Mouse (Mus musculus) left cerebral cortex, postnatal 36 days (tissue): ENCODE measurements around the gene Vgll4. TPM values are rescaled to one million over a fixed set of nuclear protein-coding genes. Genes with fewer than 3 reads are reported as not detected.
"Not testable (repeated sequence)": the region's sequence is repeated elsewhere in the genome, so short reads cannot be mapped to it uniquely, and the experiment has no call there.

Experiments
- DNase-seq, 2 experiments: peaks; one replicate each; pipeline ENCODE4 v3.0.0; 2021 to 2022; ENCODE audit warnings: low spot score in 2 of 2, mixed read lengths in 1 of 2
- intact Hi-C: fragments of 180-260 bp; cut with DNase I; formaldehyde crosslinking; loops from one replicate; pipeline ENCODE4 v1.15.1; 2025
- total RNA-seq, 2 experiments: library from RNA; stranded (reverse); gene quantifications; 2 replicates each; pipeline ENCODE4 v1.2.3; 2021

Vgll4 gene
- total RNA-seq, 2 experiments from 2014 or later = 58.5 to 68.8 TPM

DNA sequence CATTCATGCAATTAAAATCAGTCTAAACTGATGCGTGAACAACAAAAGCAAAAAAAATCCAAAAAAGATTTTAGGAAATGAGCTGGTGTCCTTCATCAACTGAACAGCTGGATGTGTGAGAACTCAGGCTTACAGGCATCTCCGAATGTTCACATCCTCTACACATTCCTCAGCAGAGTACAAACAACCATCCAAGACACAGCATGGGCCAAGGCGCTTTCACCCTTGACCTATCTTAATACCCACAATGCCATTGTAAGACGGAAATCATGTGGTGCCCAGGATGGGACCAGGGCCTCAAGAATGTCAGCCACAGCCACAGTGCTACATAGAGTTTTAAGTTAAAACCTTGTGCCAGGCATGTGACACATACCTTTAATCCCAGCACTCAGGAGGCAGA is 44.6 kb downstream of the Vgll4 start:
- DNase-seq = no peak
- intact Hi-C loops = no loop called here

DNA sequence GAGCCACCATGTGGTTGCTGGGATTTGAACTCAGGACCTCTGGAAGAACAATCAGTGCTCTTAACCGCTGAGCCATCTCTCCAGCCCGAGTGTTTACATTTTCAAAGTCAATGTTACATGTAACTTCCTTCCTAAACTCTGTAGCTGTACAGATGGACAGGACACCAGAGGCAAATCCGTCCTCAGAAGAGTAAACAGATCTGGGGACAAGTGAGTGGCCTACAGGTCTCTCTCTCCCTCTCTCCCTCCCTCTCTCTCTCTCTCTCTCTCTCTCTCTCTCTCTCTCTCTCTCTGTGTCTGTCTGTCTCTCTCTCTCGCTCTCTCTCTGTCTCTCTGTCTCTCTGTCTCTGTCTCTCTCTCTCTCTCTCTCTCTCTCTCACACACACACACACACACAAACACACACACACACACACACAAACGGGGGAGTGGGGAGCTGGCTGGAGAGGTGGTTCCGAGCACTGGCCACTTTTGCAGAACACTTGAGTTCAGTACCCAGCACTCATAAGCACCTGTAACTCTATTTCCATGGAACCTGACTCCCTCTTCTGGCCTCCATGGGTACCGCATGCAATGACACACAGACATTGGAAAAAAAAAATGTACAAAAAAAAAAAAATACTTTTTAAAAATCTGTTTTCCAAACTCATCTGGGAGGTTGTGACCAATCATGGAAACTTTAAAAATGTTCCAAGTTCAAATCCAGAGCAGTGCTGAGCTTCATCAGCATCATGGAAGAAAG is 47.3 kb downstream of the Vgll4 start:
- DNase-seq, intact Hi-C loops: not testable (repeated sequence)

DNA sequence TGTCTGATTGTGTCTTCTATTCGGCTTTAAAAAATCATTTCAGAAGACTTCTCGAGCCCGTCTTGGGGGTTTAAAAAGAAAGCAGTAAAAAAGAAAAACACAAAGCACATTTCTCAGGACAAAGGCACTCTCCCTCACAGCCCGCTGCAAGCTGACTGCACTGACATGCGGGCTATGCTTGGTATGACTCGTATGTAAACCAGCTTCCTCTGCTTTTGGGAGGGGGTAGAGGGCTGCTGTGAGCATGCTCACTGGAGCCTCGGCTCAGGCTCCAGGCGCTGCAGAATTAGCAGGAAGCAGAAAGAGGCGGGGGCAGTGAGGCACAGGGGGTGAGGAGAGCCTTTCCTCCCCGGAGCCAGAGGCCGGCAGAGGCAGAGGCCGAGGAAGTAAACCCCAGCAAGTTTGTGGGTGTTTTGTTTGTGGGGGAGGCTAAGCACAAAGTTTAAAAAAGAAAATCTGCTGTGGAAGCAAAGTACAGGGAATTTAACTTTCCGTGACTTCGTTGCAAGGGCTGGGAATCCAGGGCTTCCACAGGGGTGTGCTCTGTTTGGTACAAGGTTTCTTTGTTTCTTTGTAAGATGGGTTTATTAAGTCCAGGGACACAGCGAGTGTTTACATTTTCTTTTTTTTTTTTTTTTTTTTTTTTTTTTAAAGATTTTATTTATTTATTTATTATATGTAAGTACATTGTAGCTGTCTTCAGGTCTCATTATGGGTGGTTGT is 48.0 kb downstream of the Vgll4 start:
- intact Hi-C loops = no loop called here
- DNase-seq = peak; percentile 64 to 74

DNA sequence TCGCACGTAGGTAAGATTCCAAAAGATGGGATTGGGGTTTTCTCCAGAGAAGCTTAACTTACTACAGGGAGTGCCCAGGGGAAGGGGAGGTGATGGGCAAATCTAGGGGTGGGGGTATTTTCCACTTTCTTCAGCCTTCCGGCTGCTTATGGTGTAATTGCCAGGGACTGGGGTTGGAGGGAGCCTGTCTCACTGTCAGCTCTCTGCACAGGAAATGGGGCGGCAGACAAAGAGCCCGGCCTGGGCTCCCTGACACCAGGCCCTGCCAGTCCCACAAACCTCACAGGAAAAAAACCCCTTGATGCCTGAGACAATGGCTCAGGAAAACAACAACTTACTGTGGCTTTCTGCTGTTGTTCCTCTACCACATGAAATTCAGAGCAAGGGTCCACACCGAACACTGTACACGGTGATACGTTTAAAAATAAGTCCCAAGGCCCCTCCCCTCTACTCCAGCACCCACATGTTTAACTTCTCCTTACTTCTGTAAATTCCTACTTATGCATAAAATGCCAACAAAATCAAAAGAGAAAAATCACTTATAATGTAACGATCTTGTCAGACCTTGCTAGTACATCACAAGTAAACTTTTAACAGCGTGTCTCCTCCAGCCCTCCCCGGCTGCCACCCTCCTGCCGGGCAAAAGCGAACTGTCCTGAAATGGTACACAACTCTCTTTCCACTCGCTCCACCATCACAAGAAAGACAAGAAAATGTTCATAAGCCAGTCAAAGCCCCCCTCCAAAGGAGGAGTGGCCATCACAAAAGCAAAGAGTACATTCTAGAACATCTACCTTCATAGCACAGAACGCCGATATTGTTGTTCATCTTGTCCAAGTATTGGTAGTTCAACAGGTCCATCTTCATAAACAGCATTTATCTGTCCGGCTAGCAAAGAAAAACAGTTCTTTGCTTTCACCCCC is 49.0 kb downstream of the Vgll4 start:
- no peak for DNase-seq
- intact Hi-C loops = no loop called here

DNA sequence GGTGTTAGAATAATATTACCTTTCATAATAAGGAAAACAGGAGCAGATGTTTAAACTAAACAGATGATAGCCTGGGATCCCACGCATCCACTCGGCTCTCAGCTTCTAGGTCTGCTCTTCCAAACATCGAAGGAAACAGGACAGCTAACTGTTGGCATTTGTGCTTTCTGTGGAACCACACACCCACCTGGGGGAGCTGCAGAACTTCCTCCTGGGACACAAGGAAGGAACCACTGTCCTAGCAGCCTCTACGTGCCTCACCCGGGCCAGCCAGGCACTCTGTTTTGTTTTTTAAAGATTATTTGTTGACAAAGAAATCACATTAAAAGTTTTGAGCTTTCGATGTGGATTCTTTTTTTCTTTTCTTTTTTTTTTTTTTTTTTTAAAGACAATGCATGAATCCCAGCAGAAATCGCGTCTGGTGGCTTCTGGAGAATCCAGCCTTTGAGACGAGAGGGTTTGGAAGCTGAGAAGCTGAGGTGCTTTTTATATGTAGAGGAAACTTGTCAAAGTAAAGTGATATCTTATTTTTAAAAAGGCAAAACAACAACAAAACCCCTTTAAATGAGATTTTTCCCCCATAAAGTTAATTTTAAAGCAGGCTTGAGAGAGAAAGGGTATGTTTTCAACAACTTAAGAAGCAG is 50.0 kb downstream of the Vgll4 start:
- intact Hi-C loops = loop anchor here (5.0 kb wide), 1 partner anchor 42 kb away; no protein-coding TSS in a partner anchor

DNA sequence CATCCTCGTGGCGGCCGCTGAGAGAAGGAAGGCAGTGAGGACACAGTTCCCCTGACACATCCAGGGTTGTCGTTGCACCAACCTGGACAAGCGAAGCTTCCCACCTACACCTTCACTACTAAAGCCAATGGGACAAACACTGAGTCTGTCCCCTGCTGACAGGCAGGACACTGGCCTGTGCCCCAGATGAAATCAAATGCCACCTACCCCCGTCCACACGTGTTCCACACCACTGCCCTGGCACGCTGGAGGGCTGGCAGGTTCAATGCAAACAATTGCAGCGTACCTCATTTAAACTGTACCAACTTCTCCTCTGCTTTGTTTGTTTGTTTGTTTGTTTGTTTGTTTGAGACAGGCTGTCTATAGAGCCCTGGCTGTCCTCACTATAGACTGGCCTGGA is 50.8 kb downstream of the Vgll4 start:
- intact Hi-C loops = loop anchor here (5.0 kb wide), 1 partner anchor 42 kb away; no protein-coding TSS in a partner anchor
- DNase-seq = no peak

More for the DNA sequence above, 50.0 kb downstream of the Vgll4 start:
- no peak for DNase-seq

DNA sequence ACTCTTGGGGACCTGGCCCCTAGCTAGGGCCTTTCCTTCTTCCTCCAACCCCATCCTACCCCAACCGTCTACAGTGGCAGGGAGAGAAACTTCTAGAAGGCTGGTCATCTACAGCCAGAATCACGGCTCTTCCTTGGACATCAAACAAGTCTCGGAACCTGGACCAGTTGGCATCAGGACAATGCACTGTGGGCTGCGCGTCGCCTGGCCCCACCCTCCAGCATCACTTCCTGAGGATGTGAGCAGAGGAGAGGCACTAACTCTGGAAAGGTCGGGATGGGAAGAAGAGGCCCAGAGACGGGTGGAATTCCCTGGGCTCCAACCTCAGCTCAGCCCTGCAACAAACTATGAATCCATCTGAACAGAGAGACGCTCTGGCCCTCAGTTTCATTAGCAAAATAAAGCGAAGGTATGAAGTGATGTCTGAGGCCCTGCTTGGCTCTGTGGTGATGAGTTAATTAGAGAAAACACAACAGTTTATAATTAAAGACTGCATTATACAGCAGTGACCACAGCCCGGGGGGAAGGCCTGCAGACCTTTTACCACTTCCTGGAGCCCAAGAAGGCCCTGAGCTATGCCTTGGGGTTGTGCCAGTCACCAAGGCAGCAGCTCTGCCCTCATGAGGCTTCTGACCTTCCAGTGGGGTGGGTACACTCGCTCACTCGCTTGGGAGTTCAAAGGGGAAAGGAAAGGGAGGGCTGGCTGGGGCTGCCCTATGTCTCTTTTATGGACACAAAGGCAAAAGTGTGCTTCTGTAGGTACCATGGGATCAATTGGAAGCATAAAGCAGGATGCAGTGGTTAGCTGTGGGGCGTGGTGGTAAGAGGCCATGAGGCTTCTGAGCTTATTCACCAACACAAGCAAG is 51.8 kb downstream of the Vgll4 start:
- intact Hi-C loops = loop anchor here (5.0 kb wide), 1 partner anchor 41 kb away; no protein-coding TSS in a partner anchor

DNA sequence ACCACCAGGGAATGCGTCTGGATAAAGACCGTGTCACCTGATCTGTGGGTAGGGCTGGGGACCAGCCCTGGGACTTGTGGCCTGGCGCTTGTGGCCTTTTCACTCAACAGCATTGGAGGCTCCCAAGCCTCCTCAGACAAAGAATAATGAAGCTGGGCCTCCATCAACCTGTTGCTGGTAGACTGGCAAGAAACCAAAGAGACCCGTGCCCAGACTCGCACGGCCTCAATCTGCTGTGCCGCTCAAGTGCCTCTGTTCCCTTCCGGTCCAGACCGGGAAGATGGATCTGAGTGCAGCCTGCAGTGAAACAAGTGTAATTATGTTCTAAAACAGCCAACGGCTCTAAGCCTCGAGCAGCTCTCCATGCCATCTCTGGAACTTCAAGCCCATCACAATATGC is 52.7 kb downstream of the Vgll4 start:
- intact Hi-C loops = loop anchor here (5.0 kb wide), 1 partner anchor 40 kb away; no protein-coding TSS in a partner anchor
- DNase-seq = no peak

More for the DNA sequence above, 51.8 kb downstream of the Vgll4 start:
- no peak for DNase-seq

DNA sequence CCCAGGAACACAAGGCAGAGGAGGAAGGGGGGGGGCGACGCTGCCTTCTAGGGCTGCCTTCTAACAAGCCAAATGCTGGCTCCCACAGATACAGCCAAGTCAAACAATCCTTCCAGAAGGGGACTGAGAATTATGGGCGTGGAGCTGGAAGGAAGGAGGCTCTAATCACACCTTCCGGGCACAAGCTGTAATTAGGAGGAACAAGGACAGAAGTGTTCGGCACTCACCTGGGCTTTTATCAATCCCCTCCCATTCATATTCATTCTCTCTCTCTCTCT is 53.1 kb downstream of the Vgll4 start:
- intact Hi-C loops = loop anchor here (5.0 kb wide), 1 partner anchor 39 kb away; no protein-coding TSS in a partner anchor
- DNase-seq = no peak

DNA sequence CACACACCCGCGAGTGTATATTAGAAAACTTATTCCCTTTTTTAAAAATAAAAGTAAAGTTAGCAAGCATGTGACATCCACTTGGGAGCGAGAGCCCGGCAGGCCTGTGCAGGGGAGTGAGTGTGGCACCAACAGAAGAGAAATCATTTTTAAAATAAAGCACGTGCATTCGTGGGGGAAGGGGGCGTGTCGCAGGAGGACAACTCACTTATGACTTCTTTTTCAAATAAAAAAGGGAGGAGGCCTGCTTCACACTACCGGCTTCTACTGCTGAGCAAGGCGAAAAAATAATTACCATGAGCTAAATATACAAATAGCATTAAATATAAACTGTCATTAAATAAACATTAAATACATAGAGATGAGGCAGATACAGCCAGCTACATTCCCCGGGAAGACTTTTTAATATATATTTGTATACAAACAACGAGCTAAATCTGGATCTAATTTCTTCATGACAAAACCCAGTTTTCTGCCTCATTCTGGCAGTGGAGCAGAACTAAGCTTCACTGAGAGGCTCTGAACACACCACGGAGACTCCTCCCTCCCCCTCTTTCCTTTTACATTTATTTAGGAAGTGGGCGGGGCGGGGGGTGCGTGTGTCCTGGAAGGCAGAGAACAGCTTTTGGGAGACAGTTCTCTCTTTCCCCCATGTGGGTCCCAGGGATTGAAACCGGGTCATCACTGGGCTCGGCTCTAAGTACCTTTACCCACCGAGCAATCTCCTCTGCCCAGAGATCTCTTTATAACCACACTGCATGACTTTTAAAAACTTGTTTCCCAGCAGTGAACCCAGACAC is 53.7 kb downstream of the Vgll4 start:
- DNase-seq = no peak
- intact Hi-C loops = loop anchor here (5.0 kb wide), 1 partner anchor 39 kb away; no protein-coding TSS in a partner anchor

DNA sequence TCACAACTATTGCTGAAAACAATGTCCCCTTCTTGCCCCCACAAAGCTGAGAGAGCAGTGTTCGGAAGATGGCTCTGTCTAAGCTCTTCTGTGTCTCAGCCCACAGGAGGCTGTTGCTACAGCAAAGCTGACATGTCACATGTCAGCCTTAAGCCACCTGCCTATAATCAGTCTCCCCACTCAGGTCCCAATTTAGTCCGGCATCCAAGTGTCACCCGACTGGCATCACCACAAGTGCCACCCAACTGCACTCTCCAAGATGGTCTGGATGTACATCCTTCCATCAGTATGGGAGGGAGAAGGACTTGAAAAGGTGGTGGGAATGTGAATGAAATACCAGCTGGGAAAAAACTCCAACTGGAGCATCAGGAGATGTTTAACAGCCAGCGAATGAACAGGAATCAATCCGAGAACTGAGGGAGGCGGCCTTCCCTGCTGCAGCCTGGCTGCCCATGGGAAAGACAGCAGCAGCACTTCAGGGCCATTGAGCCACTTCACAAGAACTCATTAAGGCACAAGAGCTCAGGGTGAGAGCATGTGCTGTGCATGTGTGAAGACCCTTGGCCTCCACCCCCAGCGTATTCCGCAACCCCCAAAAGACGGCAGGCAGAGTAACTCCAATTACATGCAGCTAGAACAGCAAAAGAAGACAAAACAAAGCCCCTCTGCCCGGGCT is 55.6 kb downstream of the Vgll4 start:
- intact Hi-C loops = no loop called here
- DNase-seq = no peak

DNA sequence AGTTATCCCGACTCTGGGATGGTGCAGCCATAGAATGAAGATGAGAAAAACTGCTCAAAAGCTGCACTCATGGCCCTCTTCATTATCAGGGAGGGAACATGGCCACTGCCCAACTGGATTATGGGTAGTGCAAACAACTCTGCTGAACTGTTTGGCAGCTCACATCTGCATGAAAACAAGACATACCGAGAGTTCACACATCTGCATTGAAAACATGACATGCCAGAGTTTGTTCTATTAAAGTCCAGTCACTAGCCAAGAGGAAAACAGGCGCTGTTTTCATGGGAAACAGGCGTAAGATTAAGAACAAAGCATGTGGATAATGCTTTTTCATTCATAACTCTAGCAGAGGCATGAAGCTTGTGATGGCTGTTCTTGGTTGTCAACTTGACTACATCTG is 56.7 kb downstream of the Vgll4 start:
- no peak for DNase-seq
- intact Hi-C loops = no loop called here

DNA sequence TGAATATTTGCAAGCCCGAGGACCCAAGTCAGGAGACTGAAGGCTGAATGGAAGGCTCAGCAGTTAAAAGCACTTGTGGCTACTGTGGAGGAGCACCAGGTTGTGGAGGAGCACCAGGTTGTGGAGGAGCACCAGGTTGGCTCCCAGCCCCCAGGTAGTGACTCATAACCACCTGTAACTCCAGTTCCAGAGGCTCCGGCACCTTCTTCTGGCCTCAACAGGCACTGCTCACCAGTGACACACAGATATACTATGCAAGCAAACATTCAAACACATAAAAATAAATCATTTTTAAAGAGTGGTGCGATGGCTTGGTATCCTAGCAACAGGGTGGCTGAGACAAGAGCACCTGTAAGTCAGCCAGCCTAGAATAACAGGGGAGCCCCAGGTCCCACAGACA is 58.3 kb downstream of the Vgll4 start:
- intact Hi-C loops = no loop called here
- no peak for DNase-seq

DNA sequence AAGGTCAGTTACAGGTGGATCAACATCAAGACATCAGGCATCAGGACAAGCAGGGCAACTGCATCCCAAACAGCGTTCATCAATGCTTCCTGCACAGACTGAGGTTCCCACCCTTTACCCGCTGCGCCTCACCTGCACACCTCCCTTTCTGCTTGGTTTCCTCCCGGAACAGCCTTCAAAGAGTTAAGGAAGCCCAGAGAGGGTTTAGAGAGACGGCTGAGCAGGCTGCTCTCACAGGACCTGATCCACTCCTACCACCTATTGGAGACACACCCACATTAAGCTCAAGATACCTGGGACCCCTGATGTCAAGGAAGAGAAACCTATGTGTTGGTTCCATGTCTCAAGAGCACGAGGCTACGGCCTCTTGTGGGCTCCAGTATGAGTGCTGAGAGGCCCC is 60.0 kb downstream of the Vgll4 start:
- DNase-seq = no peak
- intact Hi-C loops = no loop called here

DNA sequence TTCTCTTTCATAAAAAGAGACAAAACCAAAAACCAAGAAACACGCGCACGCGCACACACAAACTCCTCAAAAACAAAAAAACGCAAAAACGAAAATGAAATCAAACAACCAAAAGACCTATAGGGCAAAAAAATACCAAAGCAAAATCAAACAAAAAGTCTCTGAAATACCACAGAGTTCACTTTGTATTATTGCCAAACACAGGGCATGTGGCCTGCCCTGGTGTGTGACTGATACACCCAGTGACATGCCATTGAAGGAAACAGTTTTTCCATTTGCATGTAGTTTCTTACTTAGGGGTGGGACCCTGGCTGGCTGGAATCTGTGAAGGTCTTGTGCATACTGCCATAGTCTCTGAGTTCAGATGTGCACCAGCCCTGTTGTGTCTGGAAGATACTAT is 62.3 kb downstream of the Vgll4 start:
- intact Hi-C loops = no loop called here
- DNase-seq = no peak

DNA sequence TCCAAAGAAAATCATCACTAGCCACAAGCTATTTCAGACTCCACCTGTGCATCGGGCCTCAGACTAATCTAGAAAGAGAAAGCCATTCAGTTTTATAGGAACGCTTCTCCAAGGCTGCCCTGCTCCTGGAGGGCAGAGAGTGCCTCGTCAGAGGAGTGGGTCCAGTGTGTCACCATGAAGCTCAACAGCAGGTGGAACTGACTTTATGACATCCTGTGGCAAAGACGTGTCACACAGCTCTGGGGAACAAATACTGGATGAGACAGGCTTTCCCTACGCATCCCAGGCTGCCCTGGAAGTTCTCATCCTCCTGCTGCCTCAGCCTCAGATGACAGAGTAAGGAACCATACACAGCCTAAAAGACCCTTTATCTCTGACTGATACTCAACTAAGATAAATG is 63.6 kb downstream of the Vgll4 start:
- DNase-seq = no peak
- intact Hi-C loops = no loop called here

DNA sequence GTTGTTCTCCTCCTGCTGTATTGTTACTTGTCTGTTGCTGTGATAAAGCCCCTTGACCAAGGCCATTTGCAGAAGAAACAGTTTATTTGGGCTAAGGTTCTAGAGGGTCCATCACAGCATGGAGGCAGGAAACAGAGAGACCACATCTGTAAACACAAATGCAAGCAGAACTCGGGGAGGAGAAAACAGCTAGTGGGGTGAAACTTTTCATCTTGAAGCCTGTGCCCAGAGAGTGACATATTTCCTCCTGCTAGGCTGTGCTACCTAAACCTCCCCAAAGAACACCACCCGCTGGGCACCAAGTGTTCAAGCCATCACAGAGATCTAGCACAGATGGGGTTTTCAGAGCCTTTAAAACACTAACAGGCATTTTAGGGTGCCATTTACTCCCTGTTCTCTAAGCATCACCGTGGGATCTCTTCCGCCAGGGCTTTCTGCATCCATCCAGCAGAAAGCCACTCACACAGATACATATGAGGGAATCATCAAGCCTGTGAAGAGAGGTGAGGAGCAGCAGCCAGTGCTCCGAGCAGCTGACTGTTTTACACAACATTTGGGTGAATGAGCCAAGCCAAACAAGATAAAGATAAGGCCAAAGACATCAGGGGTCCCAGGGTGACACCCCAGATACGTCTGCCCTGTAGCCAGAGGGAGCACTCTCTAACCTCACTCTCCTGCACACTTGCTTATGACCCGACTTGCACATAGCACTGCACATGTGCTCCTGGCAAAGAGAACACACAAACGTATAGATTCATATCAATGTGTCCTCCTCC is 64.4 kb downstream of the Vgll4 start:
- intact Hi-C loops = no loop called here
- no peak for DNase-seq
